Mouse (Mus musculus) embryo, embryonic 11.5 days (tissue): Measurements from ENCODE around the gene Mta1.
A peak's percentile ranks its signal among the peaks of the same experiment; 100 is the strongest.

Source experiments
- DNase-seq: peaks from one replicate; pipeline ENCODE4 v3.0.0-alpha.2; 2012; ENCODE audit warnings: low read depth, low spot score

The Mta1 gene

GRCm38 (mm10) chr12:113097749-113098281, at the start of gene Mta1:
Mta1 (plus strand) TSS chr12:113098278.
- DNase-seq: peak; percentile 23

GRCm38 (mm10) chr12:113049836-113050235, 48.2 kb upstream of the Mta1 start:
- DNase-seq: no peak

DNA sequence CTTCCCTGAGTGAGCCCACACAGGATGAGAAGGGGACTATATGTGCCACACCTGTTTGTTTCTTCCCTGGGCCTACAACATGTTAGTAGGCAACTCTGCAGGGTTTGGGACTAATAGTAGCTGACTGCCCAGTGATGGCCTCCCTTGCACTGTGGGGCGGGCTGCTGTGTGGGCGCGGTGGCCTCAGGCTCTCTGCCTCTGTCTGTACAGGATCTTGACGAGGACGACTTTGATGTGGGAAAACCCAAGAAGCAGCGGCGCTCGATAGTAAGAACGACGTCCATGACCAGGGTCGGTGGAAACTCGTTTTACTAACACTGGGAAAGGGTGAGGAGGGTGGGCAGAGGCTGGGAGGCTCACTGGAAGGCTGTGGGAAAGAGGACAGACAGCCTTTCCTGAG, 47.4 kb upstream of the Mta1 start:
- no peak for DNase-seq

DNA sequence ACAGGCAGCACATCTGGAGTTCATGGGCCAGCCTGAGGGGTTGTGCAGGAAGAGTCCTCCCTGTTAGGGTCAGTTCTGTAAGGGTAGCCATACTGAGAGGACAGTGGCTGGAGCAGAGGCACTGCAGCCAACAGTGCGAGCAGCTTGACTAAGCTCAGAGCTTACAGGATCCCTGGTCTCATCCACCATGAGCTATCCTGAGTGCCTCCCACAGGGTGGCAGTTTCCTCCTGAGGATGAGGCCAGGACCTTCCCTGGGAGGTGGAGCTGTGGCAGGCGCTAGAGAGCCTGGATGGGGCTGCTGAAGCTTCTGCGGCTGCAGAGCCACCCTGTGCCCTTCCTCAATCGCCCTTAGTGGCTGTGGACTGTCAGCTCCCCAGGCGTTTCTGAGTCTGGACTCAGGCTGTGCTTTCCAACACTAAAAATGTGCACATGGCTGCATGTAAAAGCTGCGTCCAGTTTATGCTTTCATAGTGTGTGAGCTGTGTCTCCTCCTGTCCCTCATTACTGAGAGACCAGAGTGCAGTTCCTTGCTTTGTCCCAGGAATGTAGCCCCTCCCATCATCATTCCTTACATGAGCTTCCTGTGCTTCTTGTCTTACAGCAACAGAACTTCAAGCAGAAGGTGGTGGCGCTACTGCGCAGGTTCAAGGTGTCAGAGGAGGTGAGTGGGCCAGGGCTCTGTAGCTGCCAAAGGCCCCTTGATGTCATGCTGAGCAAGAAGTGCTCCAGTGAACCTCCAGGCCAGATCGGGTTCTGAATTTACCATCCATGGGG, 46.3 kb upstream of the Mta1 start:
- no peak for DNase-seq

GRCm38 (mm10) chr12:113056089-113056488, 42.0 kb upstream of the Mta1 start:
- DNase-seq: no peak

DNA sequence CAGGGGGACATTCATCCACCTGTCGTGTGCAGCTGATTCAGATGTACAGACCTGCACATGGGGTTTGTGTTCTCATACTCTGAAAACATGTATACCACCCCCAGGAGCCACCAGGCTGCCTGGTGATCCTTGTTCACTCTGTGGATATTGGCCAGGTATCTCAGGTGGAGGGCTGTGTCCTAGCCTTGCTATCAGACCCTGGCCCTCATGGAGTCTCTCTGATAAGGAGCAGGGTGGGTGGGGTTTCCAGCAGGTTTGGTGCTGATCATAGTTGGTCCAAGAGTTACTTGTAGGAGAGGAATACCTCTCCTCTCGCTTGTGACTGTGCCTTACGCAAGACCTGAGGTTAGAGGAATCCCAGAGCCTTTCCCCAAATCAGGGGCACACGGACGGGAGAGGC, 37.9 kb upstream of the Mta1 start:
- DNase-seq: no peak

- DNase-seq: no peak
Measured at GRCm38 (mm10) chr12:113061606-113062005, 36.5 kb upstream of the Mta1 start.

- DNase-seq: no peak
Measured at GRCm38 (mm10) chr12:113062201-113062600, 35.9 kb upstream of the Mta1 start.

GRCm38 (mm10) chr12:113063700-113064099, 34.4 kb upstream of the Mta1 start:
- no peak for DNase-seq

- DNase-seq: no peak
Measured at GRCm38 (mm10) chr12:113068002-113068401, 30.1 kb upstream of the Mta1 start.

GRCm38 (mm10) chr12:113069389-113069788, 28.7 kb upstream of the Mta1 start:
- DNase-seq: no peak

GRCm38 (mm10) chr12:113071321-113071720, 26.8 kb upstream of the Mta1 start:
- no peak for DNase-seq

DNA sequence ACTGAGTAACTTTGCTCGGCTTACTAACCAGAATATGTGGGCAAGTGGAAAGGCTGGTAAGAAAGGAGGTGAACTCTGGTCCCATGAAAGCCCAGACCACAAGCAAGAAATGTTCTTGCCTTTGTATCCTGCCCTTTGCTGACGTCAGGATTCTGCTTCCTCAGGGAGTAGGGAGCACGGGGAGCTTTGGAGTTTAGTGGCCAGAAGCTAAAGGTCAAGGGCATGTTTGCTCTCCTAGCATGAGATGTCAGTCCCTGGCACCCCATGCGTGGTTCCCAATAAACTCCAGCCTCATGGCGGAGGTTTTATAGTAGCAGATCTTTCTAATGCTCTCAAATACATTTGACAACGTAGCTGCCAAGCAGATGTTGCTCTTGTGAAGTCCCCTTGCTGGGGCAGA, 26.3 kb upstream of the Mta1 start:
- DNase-seq: no peak

DNA sequence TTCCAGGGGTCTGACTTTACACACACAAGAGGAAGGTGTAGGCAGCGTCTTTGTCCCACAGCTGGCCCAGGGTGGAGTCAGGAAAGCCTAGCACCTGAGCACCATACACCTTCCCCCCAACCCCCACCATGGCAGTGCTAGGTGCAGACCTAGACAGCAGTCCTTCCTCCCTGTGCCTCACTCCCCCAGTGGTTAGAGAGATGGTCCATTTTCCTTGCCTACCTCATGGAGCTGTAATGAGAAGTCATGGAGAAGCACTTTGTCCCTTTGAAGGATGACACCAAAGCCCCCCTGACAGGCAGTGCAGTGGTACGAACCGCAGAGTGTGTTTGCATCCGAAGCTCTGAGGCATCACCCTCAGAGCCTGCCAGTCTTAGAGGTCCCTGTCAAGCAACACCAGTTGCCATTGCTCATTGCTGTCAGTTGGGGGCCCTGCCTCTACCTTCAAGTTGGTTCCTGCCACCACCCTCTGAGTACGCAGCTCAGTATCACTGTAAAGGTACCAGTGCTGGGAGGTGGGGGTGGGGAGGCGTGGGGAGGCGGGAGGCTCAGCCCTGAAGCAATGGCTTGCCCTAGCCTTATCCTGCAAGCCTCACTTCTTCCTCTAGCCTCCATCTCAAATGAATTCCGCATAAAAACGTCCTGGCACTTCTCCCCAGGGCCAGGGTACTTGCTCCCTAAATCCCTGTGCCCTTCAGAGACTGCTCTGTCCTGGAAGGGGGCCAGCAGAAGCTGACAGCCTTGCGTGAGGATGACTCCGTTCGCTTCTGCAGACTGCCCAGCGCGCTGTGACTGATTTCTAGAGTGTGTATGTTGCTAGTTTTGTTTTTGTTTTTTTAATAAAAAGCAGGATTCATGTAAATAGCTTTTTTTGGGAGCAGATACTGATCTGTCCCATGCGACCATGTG, 24.4 kb upstream of the Mta1 start:
- DNase-seq: no peak

- DNase-seq: peak; percentile 66
Measured at GRCm38 (mm10) chr12:113074329-113075062, 23.6 kb upstream of the Mta1 start, which contains the start of gene Tex22. Tex22 (plus strand) TSS chr12:113074502.

DNA sequence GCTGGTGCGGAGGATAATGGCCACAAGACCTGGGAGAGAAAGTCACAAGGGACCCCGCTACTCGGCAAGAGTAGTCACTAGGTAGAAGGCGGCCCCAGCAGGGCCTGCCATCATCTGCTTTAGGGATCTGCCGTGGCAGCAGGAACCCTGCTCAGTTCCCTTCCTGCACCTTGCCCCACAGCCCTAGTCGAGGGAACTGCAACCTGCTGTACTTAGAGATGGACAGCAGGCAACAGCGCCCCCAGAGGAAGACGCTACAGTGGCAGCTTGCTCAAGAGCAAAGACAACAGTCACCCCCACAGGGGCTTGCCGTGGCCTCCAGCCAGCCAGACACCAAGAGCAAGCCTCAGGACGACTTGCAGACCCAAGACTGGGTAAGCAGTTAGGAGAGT, 23.0 kb upstream of the Mta1 start:
- DNase-seq: peak; percentile 75

- no peak for DNase-seq
Measured at GRCm38 (mm10) chr12:113075486-113075885, 22.6 kb upstream of the Mta1 start.

GRCm38 (mm10) chr12:113087276-113087675, 10.8 kb upstream of the Mta1 start:
- no peak for DNase-seq

DNA sequence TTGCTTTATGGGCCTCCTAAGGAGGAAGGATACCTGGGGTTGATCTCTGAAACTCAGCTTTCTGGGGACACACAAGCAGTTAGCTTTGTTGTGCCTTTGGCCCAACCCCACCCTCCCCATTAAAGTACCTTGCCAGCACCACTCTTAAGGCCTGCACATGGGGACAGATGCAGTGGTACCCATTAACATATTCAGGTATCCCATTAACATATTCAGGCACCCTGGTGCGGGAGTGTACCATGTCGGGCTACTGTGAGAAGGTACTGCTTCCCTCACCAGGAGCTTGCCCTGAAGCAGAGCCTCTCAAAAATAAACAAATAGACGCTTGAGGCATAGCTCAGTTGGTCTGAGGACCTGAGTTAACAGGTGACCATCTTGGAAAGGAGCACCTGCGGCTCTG, 10.1 kb upstream of the Mta1 start:
- no peak for DNase-seq

DNA sequence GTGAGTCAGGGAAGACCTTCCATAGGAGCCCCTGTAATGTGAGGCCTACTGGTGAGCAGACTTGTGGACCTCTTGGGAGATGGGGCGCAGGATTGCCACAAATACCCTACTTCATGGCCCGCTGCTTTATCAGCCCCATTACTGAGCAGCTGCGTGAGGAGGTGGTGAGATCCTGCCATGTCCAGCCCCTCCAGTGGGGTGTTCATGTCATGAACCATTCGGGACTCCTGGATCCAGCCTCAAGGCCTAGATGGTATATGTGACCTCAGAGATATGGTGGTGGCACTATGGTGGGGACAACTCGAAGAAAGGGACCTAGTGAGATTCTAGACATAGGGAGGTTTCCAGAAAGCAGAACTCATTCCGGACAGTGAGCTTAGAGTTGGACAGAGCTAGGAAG, 9.0 kb upstream of the Mta1 start:
- no peak for DNase-seq

DNA sequence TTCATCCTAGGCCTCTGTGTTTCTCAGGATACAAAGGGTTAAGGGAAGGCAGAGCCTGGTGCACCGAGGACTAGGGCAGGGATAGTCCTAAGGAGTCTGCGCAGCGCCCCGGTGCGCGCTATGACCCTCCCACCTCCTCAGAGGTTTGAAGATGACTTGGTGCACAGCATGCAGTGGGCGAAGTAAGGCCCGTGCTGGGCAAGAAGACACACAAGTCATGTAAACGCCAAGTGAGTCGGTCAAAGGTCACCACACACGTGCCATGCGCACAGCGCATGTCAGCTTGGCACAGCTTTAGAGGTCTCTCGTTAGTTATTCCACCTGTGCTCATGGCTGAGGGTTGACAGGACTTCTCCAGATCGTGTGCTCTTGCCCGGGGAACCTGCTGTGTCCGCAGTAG, 8.0 kb upstream of the Mta1 start:
- DNase-seq: no peak

DNA sequence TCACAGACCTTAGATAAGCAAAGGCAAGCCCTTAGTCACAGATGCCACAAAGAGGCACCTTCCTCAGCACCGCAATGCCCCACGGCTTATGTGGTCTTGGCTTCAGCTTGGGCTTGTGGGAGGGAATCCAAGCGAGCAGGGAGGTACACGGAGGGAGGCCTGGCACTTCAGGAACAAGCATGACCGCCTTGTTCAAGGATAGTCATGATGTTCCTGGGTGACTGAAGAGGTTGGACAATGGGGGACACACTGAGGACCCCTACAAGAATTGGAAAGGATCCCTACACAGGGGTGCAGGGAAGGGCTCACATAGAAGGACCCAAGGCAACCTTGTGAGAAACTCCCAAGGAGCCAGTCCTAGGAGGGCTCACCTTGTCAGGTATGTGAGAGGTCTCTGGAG, 1.0 kb upstream of the Mta1 start:
- no peak for DNase-seq
